ENCODE assay signal across 11 mouse cellular contexts in genomic region chr12:98720628-98721027, GRCm38 (mm10). TPM values are rescaled to one million over a fixed set of nuclear protein-coding genes. Genes with fewer than 3 reads are reported as not detected.
A peak's percentile ranks its signal among the peaks of the same experiment; 100 is the strongest.
DNase-seq lines count a peak whose midpoint lies in the region; ATAC-seq and TF ChIP-seq lines count a peak whose summit lies in the region.
"Had no signal": no experiment of that assay in that cellular context is flagged by ENCODE, and none has a peak within 500 bp of the region (broad histone marks: within the 10 kb centered on the region; RNA-seq: fewer than 3 reads in every experiment).

No protein-coding gene starts in this region.

- ATAC-seq in stomach, postnatal 0 days (ENCODE audit: low FRiP score, low TSS enrichment) = no peak
- ATAC-seq: midbrain, embryonic 16.5 days had no signal

- H3K9me3 ChIP-seq in stomach, postnatal 0 days (ENCODE audit: control insufficient read depth, low read length) = no peaks in the 10 kb centered on the region
- H3K9me3 ChIP-seq: embryonic facial prominence, embryonic 12.5 days had no signal

- no peak overlapping the region for H3ac ChIP-seq in myocyte (ENCODE audit: control insufficient read depth, insufficient read length)

- peak overlapping the region; percentile 44 for H3K4me2 ChIP-seq in myocyte (ENCODE audit: low read depth)
- no peak overlapping the region for H3K4me2 ChIP-seq in stomach, postnatal 0 days (replicated peaks; ENCODE audit: low read depth)
- H3K4me2 ChIP-seq: embryonic facial prominence, embryonic 12.5 days had no signal

- H3K27me3 ChIP-seq in cerebellum, adult 2 months (ENCODE audit: control insufficient read depth, insufficient read depth, low read length) = no peaks in the 10 kb centered on the region
- no peaks in the 10 kb centered on the region for H3K27me3 ChIP-seq in myocyte (ENCODE audit: control insufficient read depth, insufficient read depth, insufficient read length)
- H3K27me3 ChIP-seq in stomach, postnatal 0 days (ENCODE audit: control insufficient read depth, insufficient read depth, low read length) = no peaks in the 10 kb centered on the region
- H3K27me3 ChIP-seq: embryonic facial prominence, embryonic 12.5 days had no signal

- no peak overlapping the region; the same call in 1 of the 2 replicates for H3K4me3 ChIP-seq in gastrocnemius, adult 2 months
- no peak overlapping the region for H3K4me3 ChIP-seq in cerebellum, adult 2 months (replicated peaks; ENCODE audit: insufficient read depth, low read depth, low read length)
- H3K4me3 ChIP-seq in myocyte = no peak overlapping the region
- H3K4me3 ChIP-seq in stomach, postnatal 0 days (ENCODE audit: low read depth, low read length) = no peak overlapping the region
- H3K4me3 ChIP-seq: embryonic facial prominence, embryonic 12.5 days had no signal

- H3K79me2 ChIP-seq in myocyte (ENCODE audit: control insufficient read depth, insufficient read depth) = peaks cover 92% of the 10 kb centered on the region

- no peaks in the 10 kb centered on the region for H3K36me3 ChIP-seq in myocyte (ENCODE audit: control insufficient read depth, insufficient read depth)
- no peaks in the 10 kb centered on the region for H3K36me3 ChIP-seq in stomach, postnatal 0 days (ENCODE audit: control insufficient read depth, insufficient read depth, low read length)
- H3K36me3 ChIP-seq: embryonic facial prominence, embryonic 12.5 days had no signal

- peak overlapping the region; percentile 83 for H3K27ac ChIP-seq in gastrocnemius, adult 2 months
- H3K27ac ChIP-seq in cerebellum, adult 2 months (ENCODE audit: insufficient read depth, low read length) = no peak overlapping the region
- H3K27ac ChIP-seq in stomach, postnatal 0 days (replicated peaks) = no peak overlapping the region
- H3K27ac ChIP-seq: embryonic facial prominence, embryonic 12.5 days had no signal

- WGBS in cerebellum, adult 2 months = 15% methylated on average over 3 of the region's 3 CpGs
- 26% methylated on average over 3 of the region's 3 CpGs for WGBS in stomach, postnatal 0 days

- no peak overlapping the region for H3K9ac ChIP-seq in stomach, postnatal 0 days (ENCODE audit: low read length)
- H3K9ac ChIP-seq: embryonic facial prominence, embryonic 12.5 days had no signal

- intact Hi-C loops in gastrocnemius, adult 2 months (cut with DNase I) = no loop called here

- peaks cover 12% of the 10 kb centered on the region for H3K4me1 ChIP-seq in cerebellum, adult 2 months (ENCODE audit: control insufficient read depth, insufficient read depth, low read length)
- no peaks in the 10 kb centered on the region for H3K4me1 ChIP-seq in stomach, postnatal 0 days (replicated peaks; ENCODE audit: control insufficient read depth, insufficient read depth)

- no peak for TF ChIP-seq CTCF in gastrocnemius, adult 2 months (IDR thresholded peaks at IDR 0.05)
- TF ChIP-seq CTCF in cerebellum, adult 2 months (IDR thresholded peaks at IDR 0.05; ENCODE audit: borderline replicate concordance, insufficient read depth, low read depth, low read length) = no peak
- TF ChIP-seq CTCF in stomach, postnatal 0 days (IDR thresholded peaks at IDR 0.05; ENCODE audit: low read depth) = no peak

- no peak for TF ChIP-seq EP300 in stomach, postnatal 0 days (optimal IDR thresholded peaks at IDR 0.05)

- no peak for TF ChIP-seq POLR2A in cerebellum, adult 2 months (IDR thresholded peaks at IDR 0.05; ENCODE audit: borderline replicate concordance, insufficient read depth, low read length)
- TF ChIP-seq POLR2A in myocyte (IDR thresholded peaks at IDR 0.05; ENCODE audit: insufficient read length, low read depth) = no peak

- peak; percentile 40 for DNase-seq in gastrocnemius, adult 2 months
- DNase-seq in gastrocnemius, postnatal 10 days = no peak
- peak; percentile 50 for DNase-seq in layer of hippocampus, adult 9-10 months (ENCODE audit: low spot score)
- no peak for DNase-seq in layer of hippocampus, postnatal 10 days (ENCODE audit: low spot score in 2 of 2)
- peak; percentile 48 to 85 for DNase-seq in cerebellum, adult 2 months
- no peak for DNase-seq in stomach, postnatal 0 days (ENCODE audit: low spot score)
- no peak for DNase-seq in urinary bladder, postnatal 36 days (ENCODE audit: low spot score in 2 of 2)
- DNase-seq: gastrocnemius, postnatal 14 days had no signal

TF ChIP-seq in myocyte, 11 proteins besides CTCF, POLR2A, EP300 and RAD21:
- TF ChIP-seq MYOG (IDR thresholded peaks at IDR 0.05; ENCODE audit: control insufficient read depth in 1 of 3, insufficient read depth in 1 of 3, insufficient read length in 2 of 3, low read depth in 2 of 3) = peak in 1 of 3 experiments; percentile 36
- TF ChIP-seq USF1 (IDR thresholded peaks at IDR 0.05; ENCODE audit: low read depth) = no peak

RNA-seq across cellular contexts. Expression of gene Ptpn21, which starts 16.6 kb away (rescaled TPM):
- total RNA-seq in gastrocnemius, adult 2 months (2021) = 10 to 100 TPM; 32.8 to 34.9 TPM
- 10 to 100 TPM; 33.5 to 39.8 TPM for total RNA-seq in gastrocnemius, postnatal 10 days (2021)
- total RNA-seq in layer of hippocampus, postnatal 10 days (2021) = 1 to 10 TPM; 5.8 to 7.3 TPM
- polyA plus RNA-seq in cerebellum, adult 2 months (2012; rRNA removed) = 14.0 and 15.9 TPM in 2 replicates
- 30.1 TPM for polyA plus RNA-seq in myocyte (2012; fragmentation: generic; extraction: Trizol)
- polyA plus RNA-seq in stomach, postnatal 0 days (2015; fragmentation: Nextera tagmentation; extraction: Ambion mirVana) = 5.5 and 6.6 TPM in 2 replicates

RNA-seq across cellular contexts. Expression of gene Zc3h14, which starts 26.1 kb away (rescaled TPM):
- 10 to 100 TPM; 45.2 to 47.7 TPM for total RNA-seq in gastrocnemius, adult 2 months (2021)
- total RNA-seq in gastrocnemius, postnatal 10 days (2021) = 10 to 100 TPM; 51.8 to 55.9 TPM
- total RNA-seq in layer of hippocampus, postnatal 10 days (2021) = 100 to 1,000 TPM; 103 to 104 TPM
- 104 and 105 TPM in 2 replicates for polyA plus RNA-seq in cerebellum, adult 2 months (2012; rRNA removed)
- 35.9 TPM for polyA plus RNA-seq in myocyte (2012; fragmentation: generic; extraction: Trizol)
- 47.7 and 49.3 TPM in 2 replicates for polyA plus RNA-seq in stomach, postnatal 0 days (2015; fragmentation: Nextera tagmentation; extraction: Ambion mirVana)

Comparison
In these comparisons a context has a peak if more than half of its experiments do, and no peak if none do; other contexts are left out.
1. DNase-seq: peak in gastrocnemius, adult 2 months (single experiment), layer of hippocampus, adult 9-10 months (single experiment) and cerebellum, adult 2 months (2 of 2); none in gastrocnemius, postnatal 10 days (single experiment), layer of hippocampus, postnatal 10 days (0 of 2), stomach, postnatal 0 days (single experiment) and urinary bladder, postnatal 36 days (0 of 2).
2. RNA of gene Ptpn21, which starts 16.6 kb away (total RNA-seq): 33.5 to 39.8 TPM in gastrocnemius, postnatal 10 days and 32.8 to 34.9 TPM in gastrocnemius, adult 2 months; 5.8 to 7.3 TPM in layer of hippocampus, postnatal 10 days; every median in the first group is over 4 times any median in the second.